Mouse (Mus musculus): ENCODE results near the gene Pus7l.

Pus7l gene

DNA sequence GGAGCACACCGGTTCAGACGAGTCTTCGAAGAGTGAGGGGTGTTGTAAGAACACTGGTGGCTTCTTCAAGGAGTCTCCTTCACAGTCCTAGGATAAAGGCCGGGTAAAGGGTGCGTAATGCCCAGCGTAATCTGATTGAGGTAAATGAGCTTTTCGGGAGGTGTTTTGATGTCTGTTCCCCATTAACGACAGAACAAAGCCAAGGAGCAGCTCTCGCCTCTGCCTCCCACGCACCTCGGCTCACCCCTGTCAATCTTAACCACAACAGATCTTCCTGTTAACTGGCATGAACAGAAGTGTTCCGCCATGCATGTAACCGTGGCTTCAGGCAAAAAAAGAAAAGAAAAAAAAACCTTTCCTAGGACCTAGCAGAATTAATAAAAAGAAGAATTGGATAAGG lies 64.6 kb downstream of the Pus7l start:
- in situ Hi-C loops (cut with MboI, MseI): no loop called here

- in situ Hi-C loops (cut with MboI, MseI): no loop called here
Observed at GRCm38 (mm10) chr15:94477287-94477686, 66.1 kb downstream of the Pus7l start.

DNA sequence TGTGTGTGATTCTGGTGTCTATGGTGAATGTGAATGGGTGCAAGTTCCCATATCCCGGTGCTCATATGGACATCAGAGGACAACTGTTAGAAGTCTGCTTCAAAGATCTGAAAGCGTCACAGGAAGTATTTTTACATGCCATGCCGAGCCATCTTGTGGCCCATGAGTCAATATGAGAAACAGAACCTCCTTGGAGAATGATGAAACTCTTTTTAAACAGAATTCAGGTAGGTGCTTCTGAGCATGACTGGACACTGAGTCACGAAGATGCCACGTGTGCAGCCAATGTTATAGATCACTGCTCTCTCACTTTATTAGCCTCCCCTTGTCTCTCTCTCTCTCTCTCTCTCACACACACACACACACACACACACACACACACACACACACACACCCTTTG lies 67.4 kb downstream of the Pus7l start:
- in situ Hi-C loops (cut with MboI, MseI): no loop called here

Data from regulatory T cell (primary cell).